Mouse (Mus musculus) forebrain, embryonic 15.5 days (tissue): ENCODE measurements at regions not wholly inside any gene's neighbourhood (a gene's known extent, or its start where the extent isn't known, plus 50 kb on each side); places are given as distances from the start of the nearest gene placed in this dataset.

Source experiments
- ATAC-seq: fragments of 200-750 bp; cut with Nextera tagmentation; replicated peaks from 2 replicates; pipeline ENCODE4 v1.8.0; 2017; ENCODE audit warnings: mild to moderate bottlenecking, moderate TSS enrichment, moderate library complexity
- H3K27ac ChIP-seq: fragments of 300-500 bp; sonication (generic); replicated peaks from 2 replicates; pipeline ENCODE4 v1.5.1; 2015; ENCODE audit warnings: mild to moderate bottlenecking, inconsistent platforms
- H3K27me3 ChIP-seq: fragments of 300-500 bp; sonication (generic); 2 replicates; pipeline ENCODE4 v1.6.1; 2015; ENCODE audit warnings: inconsistent platforms
- H3K36me3 ChIP-seq: fragments of 300-500 bp; sonication (generic); 2 replicates; pipeline ENCODE4 v1.6.1; 2015; ENCODE audit warnings: mild to moderate bottlenecking, inconsistent platforms
- H3K4me1 ChIP-seq: fragments of 300-500 bp; sonication (generic); 2 replicates; pipeline ENCODE4 v1.6.1; 2015; ENCODE audit warnings: inconsistent platforms
- H3K4me2 ChIP-seq: fragments of 300-500 bp; sonication (generic); replicated peaks from 2 replicates; pipeline ENCODE4 v1.6.1; 2015; ENCODE audit warnings: mild to moderate bottlenecking, inconsistent platforms
- H3K4me3 ChIP-seq: fragments of 300-500 bp; sonication (generic); 2 replicates; pipeline ENCODE4 v1.5.1; 2015; ENCODE audit warnings: mild to moderate bottlenecking, inconsistent platforms
- H3K9ac ChIP-seq: fragments of 300-500 bp; sonication (generic); replicated peaks from 2 replicates; pipeline ENCODE4 v1.6.1; 2015; ENCODE audit warnings: mild to moderate bottlenecking, inconsistent platforms
- H3K9me3 ChIP-seq: fragments of 300-500 bp; sonication (generic); 2 replicates; pipeline ENCODE4 v1.6.1; 2016; ENCODE audit warnings: inconsistent platforms
- WGBS: fragments of 180-500 bp; shearing (Covaris S2); methylation state at CpG from one replicate; pipeline ENCODE4 v1.1.7; 2015; ENCODE audit warnings: mixed read lengths; 5-methylcytosine and 5-hydroxymethylcytosine counted together

DNA sequence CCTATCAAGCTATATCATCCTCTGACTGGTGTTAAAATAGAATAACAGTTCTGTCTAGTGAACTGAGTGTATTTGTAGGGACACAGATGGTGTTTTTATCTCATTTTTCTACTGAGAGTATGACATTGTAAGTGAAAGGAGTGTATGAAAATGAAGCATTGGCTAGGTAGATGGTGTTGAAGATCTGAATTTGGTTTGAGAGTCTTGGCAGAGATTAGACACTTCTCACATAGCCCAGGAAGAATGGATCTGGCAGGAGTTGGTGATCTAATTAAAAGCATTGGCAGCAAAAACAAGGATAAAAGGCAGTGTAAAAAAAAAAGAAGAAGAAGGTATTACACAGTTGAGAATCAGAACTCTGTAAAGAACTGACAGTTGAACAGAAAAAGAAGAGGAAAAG lies 900.4 kb upstream of the Pabpc4l start:
- H3K4me1 ChIP-seq = no peaks in the 10 kb centered on the region
- H3K9ac ChIP-seq = no peak overlapping the region
- H3K9me3 ChIP-seq = no peaks in the 10 kb centered on the region
- peak; percentile 91 for ATAC-seq
- no peaks in the 10 kb centered on the region for H3K27me3 ChIP-seq
- H3K4me2 ChIP-seq = no peak overlapping the region
- H3K36me3 ChIP-seq = no peaks in the 10 kb centered on the region
- H3K27ac ChIP-seq = no peak overlapping the region
- no peak overlapping the region for H3K4me3 ChIP-seq

- no peak overlapping the region for H3K4me3 ChIP-seq
- no peaks in the 10 kb centered on the region for H3K36me3 ChIP-seq
- H3K27ac ChIP-seq = no peak overlapping the region
- H3K27me3 ChIP-seq = no peaks in the 10 kb centered on the region
- H3K4me2 ChIP-seq = no peak overlapping the region
- 59% methylated on average over 2 of the region's 2 CpGs for WGBS
- no peaks in the 10 kb centered on the region for H3K9me3 ChIP-seq
- no peaks in the 10 kb centered on the region for H3K4me1 ChIP-seq
- no peak for ATAC-seq
- no peak overlapping the region for H3K9ac ChIP-seq
Observed at GRCm38 (mm10) chr3:47316356-47317028, 868.5 kb upstream of the Pabpc4l start.

GRCm38 (mm10) chr3:47281783-47282182 lies 833.8 kb upstream of the Pabpc4l start:
- Histone ChIP-seq H3K36me3 (no peaks in the 10 kb centered on the region), H3K4me1 (peaks cover 3% of the 10 kb centered on the region; the same call in 1 of the 2 replicates), H3K4me3 (no peak overlapping the region), H3K9ac (no peak overlapping the region), H3K9me3 (no peaks in the 10 kb centered on the region), H3K4me2 (no peak overlapping the region), H3K27ac (no peak overlapping the region), H3K27me3 (no peaks in the 10 kb centered on the region)
- no peak for ATAC-seq
- WGBS = 11% methylated on average over 1 of the region's 1 CpGs

GRCm38 (mm10) chr3:47280270-47280669 lies 832.3 kb upstream of the Pabpc4l start:
- H3K9ac ChIP-seq = no peak overlapping the region
- peaks cover 3% of the 10 kb centered on the region; the same call in 1 of the 2 replicates for H3K4me1 ChIP-seq
- H3K9me3 ChIP-seq = no peaks in the 10 kb centered on the region
- H3K4me2 ChIP-seq = no peak overlapping the region
- H3K27me3 ChIP-seq = no peaks in the 10 kb centered on the region
- 17% methylated on average over 5 of the region's 5 CpGs for WGBS
- no peaks in the 10 kb centered on the region for H3K36me3 ChIP-seq
- H3K4me3 ChIP-seq = no peak overlapping the region
- peak; percentile 82 for ATAC-seq
- H3K27ac ChIP-seq = no peak overlapping the region

DNA sequence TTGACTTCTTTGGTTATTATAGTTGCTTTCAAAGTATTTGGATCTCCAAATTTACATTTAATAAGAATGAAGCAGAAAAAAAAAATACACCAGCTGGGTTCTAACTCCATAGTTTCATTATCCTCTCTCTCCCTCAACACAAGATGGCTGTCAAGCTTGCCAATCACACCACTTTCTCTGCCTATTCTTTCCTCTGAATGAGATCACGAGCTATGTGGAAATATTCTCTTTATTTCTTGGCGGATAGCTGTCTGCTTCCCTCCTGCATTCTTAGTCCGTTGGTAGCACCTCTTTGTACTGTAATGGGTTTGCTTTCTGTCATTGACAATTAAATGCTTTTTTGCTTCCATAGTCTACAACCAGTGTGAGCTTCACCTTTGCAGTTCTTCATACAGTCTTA lies 793.0 kb upstream of the Pabpc4l start:
- no peaks in the 10 kb centered on the region for H3K27me3 ChIP-seq
- H3K36me3 ChIP-seq = no peaks in the 10 kb centered on the region
- no peak overlapping the region for H3K4me3 ChIP-seq
- peaks cover 4% of the 10 kb centered on the region; the same call in 1 of the 2 replicates for H3K4me1 ChIP-seq
- ATAC-seq = 0 out of 2 replicates have a peak, but pooled peaks have one; percentile 26
- H3K9me3 ChIP-seq = no peaks in the 10 kb centered on the region
- 18% methylated on average over 3 of the region's 3 CpGs for WGBS
- H3K27ac ChIP-seq = 0 out of 2 replicates have a peak overlapping the region, but pooled peaks have one; percentile 15
- H3K4me2 ChIP-seq = no peak overlapping the region
- H3K9ac ChIP-seq = no peak overlapping the region

GRCm38 (mm10) chr3:47230234-47230633 lies 782.2 kb upstream of the Pabpc4l start:
- Histone ChIP-seq H3K4me3 (no peak overlapping the region), H3K9ac (no peak overlapping the region), H3K27me3 (no peaks in the 10 kb centered on the region), H3K9me3 (no peaks in the 10 kb centered on the region), H3K36me3 (no peaks in the 10 kb centered on the region), H3K4me1 (no peaks in the 10 kb centered on the region), H3K27ac (no peak overlapping the region), H3K4me2 (no peak overlapping the region)
- WGBS = 92% methylated on average over 6 of the region's 6 CpGs
- no peak for ATAC-seq

DNA sequence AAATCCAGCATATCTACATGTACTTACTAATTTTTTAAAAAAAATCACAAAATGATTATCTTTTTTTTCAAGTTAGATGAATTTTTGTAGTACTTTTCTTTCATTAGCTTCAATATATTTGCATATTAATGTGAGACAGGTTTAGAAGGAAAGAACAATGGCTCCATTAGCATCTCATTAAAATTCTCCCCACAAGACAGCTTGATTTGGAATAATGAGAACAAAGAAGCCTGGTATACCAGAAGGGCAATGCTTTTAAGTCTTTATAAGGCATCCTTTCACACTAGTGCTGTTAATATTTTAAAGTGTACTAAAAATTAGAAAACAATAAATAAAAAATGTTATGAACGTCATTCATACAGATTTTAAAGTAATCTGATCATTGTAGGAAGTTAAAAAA lies 770.6 kb upstream of the Pabpc4l start:
- Histone ChIP-seq H3K4me3 (no peak overlapping the region), H3K4me2 (no peak overlapping the region), H3K4me1 (no peaks in the 10 kb centered on the region), H3K36me3 (no peaks in the 10 kb centered on the region), H3K9me3 (no peaks in the 10 kb centered on the region), H3K27ac (no peak overlapping the region), H3K27me3 (no peaks in the 10 kb centered on the region), H3K9ac (no peak overlapping the region)
- peak; percentile 80 for ATAC-seq
- 19% methylated on average over 1 of the region's 1 CpGs for WGBS

DNA sequence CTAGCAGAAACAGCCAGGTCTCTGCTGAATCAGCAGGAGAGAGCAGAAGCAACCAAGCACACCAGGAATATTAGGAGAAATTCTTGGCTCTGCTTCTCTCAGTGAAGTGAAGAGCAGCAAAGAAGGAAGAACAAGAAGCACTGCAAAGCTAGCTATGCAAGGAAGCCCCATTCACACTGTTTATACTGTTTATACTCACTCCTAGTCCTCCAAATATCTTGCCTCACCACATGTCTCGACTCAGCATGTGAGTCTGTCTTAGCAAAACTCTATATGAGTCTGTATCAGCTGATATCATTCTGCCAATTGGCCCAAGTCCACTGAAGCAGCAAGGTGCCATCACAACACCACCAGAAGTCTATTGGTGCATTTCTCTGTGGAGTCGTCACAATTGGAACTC lies 765.1 kb upstream of the Pabpc4l start:
- H3K9me3 ChIP-seq = no peaks in the 10 kb centered on the region
- H3K27me3 ChIP-seq = no peaks in the 10 kb centered on the region
- no peaks in the 10 kb centered on the region for H3K4me1 ChIP-seq
- no peak overlapping the region for H3K4me2 ChIP-seq
- 66% methylated on average over 2 of the region's 2 CpGs for WGBS
- ATAC-seq = no peak
- H3K9ac ChIP-seq = no peak overlapping the region
- no peaks in the 10 kb centered on the region for H3K36me3 ChIP-seq
- no peak overlapping the region for H3K4me3 ChIP-seq
- no peak overlapping the region for H3K27ac ChIP-seq

- no peak overlapping the region for H3K4me3 ChIP-seq
- H3K9ac ChIP-seq = no peak overlapping the region
- H3K4me1 ChIP-seq = no peaks in the 10 kb centered on the region
- H3K9me3 ChIP-seq = no peaks in the 10 kb centered on the region
- H3K36me3 ChIP-seq = no peaks in the 10 kb centered on the region
- ATAC-seq = no peak
- H3K27ac ChIP-seq = no peak overlapping the region
- H3K27me3 ChIP-seq = no peaks in the 10 kb centered on the region
- no peak overlapping the region for H3K4me2 ChIP-seq
Observed at GRCm38 (mm10) chr3:47197584-47197983, 749.6 kb upstream of the Pabpc4l start.

DNA sequence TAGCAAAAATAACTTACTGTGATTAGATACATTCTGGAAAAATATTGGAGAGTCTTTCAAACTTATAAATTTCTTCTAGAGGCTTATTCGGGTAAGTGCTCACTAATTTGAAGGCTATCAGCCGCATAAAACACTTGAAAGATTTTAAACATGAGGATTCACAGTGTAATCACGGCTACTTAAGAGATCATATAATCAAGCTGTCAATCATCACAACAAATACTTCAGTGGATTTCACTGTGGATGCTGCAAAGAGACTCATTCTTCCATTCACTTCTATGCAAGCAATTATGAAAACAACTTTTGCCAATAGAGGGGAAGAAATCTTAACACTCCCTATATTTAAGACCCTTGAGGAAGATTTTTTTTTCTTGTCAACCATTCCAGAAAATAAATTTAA lies 736.2 kb upstream of the Pabpc4l start:
- Histone ChIP-seq H3K9ac (no peak overlapping the region), H3K36me3 (no peaks in the 10 kb centered on the region), H3K27me3 (no peaks in the 10 kb centered on the region), H3K4me3 (no peak overlapping the region), H3K27ac (no peak overlapping the region), H3K4me2 (no peak overlapping the region), H3K9me3 (no peaks in the 10 kb centered on the region), H3K4me1 (no peaks in the 10 kb centered on the region)
- ATAC-seq = no peak
- WGBS = 48% methylated on average over 3 of the region's 3 CpGs

DNA sequence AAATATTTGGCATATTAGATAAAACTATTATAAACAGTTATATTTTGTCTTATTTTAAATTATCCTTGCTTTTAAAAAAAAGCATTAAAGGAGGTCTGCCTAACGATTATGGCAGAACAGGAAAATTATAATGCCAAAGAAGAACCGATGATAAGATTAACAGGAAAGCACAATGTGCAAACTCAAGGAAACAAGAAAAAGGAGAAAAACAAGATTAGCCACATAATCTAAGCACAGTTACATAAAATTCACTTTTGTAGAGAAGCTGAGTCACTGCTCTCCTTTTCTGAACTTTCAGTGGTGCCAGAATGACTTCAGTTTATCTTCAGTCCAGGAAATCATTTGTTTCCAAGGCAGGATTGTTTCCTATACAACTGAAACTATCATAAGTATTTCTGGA lies 734.7 kb upstream of the Pabpc4l start:
- ATAC-seq = no peak
- 93% methylated on average over 2 of the region's 2 CpGs for WGBS

DNA sequence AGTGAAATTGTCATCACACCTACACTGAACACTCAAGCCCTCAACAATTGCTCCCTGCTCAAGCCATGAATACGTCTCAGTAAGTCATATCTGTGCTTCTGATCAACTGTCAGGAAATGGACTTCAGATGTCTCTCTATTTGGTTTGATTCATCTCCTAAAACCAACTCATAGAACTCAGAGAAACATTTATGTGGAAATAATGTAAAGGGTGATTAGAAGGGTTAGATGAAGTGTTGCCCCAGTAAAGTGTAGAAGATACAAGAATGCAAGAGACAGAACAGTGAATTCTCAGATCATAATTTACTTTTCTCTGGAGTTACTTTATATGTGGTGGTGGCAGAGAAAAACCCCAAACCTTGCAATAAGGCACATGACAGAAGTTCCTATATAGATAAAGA lies 732.4 kb upstream of the Pabpc4l start:
- Histone ChIP-seq H3K4me1 (no peaks in the 10 kb centered on the region), H3K27ac (no peak overlapping the region), H3K9ac (no peak overlapping the region), H3K9me3 (no peaks in the 10 kb centered on the region), H3K4me3 (no peak overlapping the region), H3K4me2 (no peak overlapping the region), H3K36me3 (no peaks in the 10 kb centered on the region), H3K27me3 (no peaks in the 10 kb centered on the region)
- 90% methylated on average over 1 of the region's 1 CpGs for WGBS
- ATAC-seq = no peak

More for the DNA sequence above, 734.7 kb upstream of the Pabpc4l start:
- no peak overlapping the region for H3K4me3 ChIP-seq
- no peak overlapping the region for H3K9ac ChIP-seq
- H3K4me1 ChIP-seq = no peaks in the 10 kb centered on the region
- H3K27me3 ChIP-seq = no peaks in the 10 kb centered on the region
- H3K4me2 ChIP-seq = no peak overlapping the region
- no peak overlapping the region for H3K27ac ChIP-seq
- no peaks in the 10 kb centered on the region for H3K36me3 ChIP-seq
- no peaks in the 10 kb centered on the region for H3K9me3 ChIP-seq
